Mouse (Mus musculus) 3T3-L1 (cell line): ENCODE measurements around the gene Jade2.

Source experiments
- DNase-seq: peaks from one replicate; pipeline ENCODE4 v3.0.0-alpha.2; 2015; ENCODE audit warnings: low read depth, low spot score

Jade2 gene

GRCm38 (mm10) chr11:51835598-51835997 is 21.9 kb downstream of the Jade2 start:
- DNase-seq: no peak

- DNase-seq: no peak
These were observed 23.4 kb downstream of the Jade2 start for GRCm38 (mm10) chr11:51834067-51834411.

DNA sequence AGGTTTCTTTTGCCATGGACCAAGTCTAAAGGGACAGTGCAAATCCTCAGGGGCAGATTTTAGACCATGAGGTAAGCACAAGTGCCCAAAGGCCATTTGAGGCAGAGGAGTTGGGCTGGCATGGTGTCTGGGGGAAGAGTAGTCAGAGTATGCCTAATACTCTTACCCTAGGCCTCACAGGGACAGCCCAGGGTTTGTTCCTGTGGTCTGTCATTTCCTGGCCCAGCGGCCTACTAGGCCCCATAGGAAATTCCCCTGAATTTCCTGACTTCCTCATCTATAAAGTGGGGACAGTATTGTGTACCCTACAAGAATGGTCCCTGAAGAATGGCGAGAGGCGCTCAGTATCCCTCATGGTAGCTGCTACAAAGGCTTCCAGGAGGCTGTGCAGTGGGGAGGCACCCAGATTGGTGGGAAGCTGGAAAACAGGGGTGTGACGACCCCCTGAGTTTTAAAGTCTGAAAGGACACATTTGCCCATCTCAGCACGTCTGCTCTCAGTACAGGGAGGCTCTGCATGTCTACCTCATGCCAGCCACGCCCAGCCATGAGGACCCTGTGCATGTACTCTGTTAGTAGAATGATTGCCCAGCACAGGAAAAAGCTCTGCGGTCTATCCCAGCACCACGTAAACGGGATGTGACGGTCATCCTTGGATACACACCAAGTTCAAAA is 23.9 kb downstream of the Jade2 start:
- DNase-seq: no peak

- no peak for DNase-seq
These were observed 24.5 kb downstream of the Jade2 start for GRCm38 (mm10) chr11:51832992-51833391.

DNA sequence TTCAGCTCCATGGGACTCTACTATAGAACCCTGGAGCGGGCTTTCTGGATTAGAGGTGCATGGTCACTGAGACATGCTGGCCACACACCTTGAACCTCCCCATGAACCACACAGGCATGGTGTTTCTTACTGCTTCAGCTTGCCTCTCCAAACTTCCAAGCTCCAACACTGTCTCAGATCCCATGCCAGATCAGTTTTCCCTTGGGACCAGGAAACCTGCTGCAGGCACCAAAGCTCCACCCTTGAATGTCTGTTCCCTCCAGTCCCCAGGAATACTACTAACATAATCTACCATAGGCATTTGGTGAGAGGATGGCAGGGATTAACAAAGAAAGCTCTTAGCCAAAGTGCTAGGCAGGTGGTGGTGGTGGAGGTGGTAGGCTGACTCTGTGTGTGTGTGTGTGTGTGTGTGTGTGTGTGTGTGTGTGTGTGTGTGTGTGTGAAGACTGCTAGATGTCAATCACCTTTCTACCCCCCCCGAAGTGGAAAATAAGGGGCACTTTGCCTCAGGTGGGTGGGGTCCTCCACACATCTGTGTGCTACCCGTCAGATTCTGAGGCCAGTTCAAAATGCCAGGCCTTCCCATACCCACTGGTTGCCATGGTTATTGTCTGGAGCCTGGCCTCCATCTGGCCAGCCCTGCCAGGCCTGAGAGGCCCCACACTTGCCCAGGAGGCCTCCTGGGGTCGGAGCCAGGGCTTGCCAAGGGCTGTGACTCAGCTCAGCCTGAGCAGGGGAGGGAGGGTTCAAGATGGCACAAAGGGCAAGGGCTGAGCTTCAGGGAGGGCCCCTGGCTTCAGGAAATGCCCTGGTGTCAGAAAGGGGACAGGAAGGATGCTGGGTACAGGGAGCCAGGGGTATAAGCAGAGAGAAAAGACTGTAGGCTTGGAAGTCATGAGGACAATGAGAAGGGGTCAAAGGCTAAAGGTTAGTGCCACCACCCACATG is 25.2 kb downstream of the Jade2 start:
- peak; percentile 63 for DNase-seq

- DNase-seq: no peak
These were observed 32.5 kb downstream of the Jade2 start for GRCm38 (mm10) chr11:51824867-51825424.

- no peak for DNase-seq
These were observed 33.3 kb downstream of the Jade2 start for GRCm38 (mm10) chr11:51823963-51824753.

- DNase-seq: no peak
These were observed 34.2 kb downstream of the Jade2 start for GRCm38 (mm10) chr11:51823271-51823670.

DNA sequence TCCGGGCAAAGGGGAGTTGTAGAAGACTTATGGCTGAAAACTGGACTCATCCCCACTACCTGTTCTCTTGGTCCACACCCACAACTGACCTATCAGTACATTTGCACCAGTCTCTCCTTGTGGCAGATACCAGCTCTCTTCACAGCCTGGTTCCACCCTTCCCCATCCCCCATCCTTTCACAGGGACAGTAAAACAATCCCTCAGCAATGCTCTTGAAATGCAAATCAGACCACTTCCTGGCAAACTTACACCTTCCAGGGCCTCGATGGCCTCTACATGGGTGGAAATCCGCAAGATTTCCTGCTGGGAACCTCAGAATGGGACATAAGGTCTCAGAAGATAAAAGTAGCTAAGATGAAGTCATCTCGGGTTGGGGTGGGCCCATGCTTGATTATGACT is 34.7 kb downstream of the Jade2 start:
- no peak for DNase-seq

- peak; percentile 83 for DNase-seq
These were observed 36.6 kb downstream of the Jade2 start for GRCm38 (mm10) chr11:51820861-51821260.

DNA sequence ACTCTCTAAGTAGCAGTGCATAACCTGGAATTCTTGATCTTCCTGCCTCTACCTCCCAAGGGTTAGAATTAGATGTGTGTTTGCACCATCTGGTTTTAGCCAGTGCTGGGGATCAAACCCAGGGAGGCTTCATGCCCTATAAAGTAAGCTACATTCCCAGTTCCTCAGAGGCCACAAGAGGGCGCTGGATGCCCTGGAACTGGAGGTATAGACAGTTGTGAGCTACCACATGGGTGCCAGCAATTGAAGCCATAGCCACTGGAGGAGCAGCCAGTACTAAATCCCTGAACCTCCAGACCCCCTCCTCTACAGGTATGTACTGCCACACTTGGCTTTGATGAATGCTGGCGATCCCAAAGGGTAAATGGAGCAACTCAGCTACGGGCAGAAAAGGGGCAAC is 37.5 kb downstream of the Jade2 start:
- DNase-seq: peak; percentile 69

DNA sequence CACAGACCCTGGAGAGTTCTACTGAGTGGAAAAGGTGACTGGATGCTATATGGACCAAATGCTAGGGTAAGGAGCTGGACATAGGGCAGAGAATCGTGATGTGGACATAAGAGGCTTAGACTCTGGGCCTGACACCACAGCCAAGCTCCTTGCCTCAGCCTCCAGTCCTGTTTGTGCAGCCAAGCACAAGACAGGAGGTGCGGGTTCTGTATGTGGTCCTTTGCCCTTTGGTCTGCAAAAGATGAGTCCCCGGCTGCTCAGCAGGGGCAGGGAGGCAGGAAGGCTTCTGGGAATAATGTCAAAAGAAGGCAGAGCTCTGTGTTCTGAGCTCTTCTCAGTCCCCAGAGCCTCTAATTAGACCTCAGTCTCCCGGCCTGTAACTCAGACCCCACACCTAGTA is 38.6 kb downstream of the Jade2 start:
- DNase-seq: no peak

- DNase-seq: peak; percentile 91
These were observed 39.7 kb downstream of the Jade2 start for GRCm38 (mm10) chr11:51817756-51818155.

DNA sequence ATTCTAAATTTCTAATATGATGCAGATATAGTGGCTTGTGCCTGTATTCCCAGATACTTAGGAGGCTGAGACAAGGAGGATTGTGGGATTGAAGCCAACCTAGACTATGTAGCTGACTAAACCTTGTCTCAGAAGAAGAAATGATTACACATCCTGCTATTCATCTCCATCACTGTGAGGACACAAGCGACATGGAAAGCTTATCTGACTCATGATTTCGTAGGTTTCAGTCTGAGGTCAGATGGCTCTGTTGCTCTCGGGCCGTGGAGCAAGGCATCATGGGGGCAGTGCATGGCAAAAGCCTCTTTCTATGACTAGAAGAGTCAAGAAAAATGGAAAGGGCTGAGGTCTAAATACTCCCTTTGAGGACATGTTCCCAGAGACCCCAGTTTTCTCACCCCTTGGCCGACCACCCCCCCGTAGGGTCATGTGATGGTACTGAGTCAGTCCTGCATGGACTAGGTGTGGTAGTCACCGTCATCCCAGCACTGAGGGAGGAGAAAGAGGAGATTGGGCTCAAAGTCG is 45.4 kb downstream of the Jade2 start:
- peak; percentile 32 for DNase-seq

- peak; percentile 23 for DNase-seq
These were observed 46.2 kb downstream of the Jade2 start for GRCm38 (mm10) chr11:51811230-51811629.

DNA sequence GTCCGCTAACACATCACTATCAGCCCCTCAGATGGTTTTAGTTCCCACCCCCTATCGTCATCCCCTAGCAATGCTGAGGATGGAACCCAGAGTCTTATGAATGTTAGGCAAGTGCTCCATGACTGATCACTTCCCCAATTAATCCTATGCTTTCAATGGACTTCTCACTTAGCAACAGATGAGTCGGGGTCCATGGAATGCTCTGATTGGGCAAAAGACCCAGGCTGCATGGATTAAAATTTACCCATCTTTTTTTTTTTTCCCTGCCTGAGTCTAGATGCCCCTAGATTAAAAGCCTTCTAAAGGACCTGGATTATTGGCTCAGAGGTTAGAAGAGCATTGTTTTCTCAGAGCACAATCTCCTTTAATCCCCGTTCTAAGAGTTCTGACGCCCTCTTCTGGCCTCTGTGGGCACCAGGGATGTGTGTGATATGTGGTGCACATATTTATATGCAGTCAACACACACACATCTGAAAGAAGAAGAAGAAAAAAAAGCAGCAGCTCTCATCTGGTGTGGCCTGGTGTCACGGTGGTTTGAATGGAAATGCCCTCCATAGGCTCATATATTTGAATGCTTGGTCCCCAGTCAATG is 47.7 kb downstream of the Jade2 start:
- DNase-seq: peak; percentile 57

- peak; percentile 20 for DNase-seq
These were observed 50.2 kb downstream of the Jade2 start for GRCm38 (mm10) chr11:51807108-51807879.

DNA sequence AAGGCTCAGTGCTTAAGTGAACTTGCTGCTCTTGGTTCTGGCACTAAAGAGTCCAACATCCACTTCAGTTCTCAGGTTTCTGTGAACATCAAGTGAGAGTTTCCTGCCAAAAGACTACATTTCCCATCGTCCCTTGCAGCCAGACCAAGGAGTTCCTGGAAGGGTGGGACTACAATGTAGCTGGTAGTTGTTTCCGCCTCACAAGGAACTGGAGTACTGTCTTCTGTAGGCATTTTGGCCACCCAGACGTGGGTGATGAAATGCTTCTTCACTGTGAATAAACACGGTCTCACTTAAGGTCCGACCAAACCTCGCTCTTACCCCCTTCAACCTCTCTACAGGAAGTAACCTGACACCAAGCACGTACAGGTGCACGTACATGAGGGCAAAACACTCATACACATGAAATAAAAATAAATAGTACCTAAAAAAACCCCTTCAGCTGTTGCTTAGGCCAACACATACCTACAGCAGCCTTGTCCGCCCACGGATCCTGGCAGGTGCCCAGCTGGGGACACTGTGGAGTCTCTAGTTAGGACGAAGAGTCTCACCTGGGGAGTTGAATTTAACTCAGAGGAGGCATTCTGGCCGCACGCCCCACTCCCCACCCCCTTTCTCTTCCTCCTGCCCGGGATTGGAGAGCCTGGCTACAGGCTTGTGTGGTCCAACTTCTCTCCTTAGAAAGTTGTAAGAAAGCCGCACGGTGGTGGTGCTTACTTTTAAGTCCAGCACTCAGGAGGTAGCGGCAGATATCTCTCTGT is 52.1 kb downstream of the Jade2 start:
- DNase-seq: peak; percentile 74

DNA sequence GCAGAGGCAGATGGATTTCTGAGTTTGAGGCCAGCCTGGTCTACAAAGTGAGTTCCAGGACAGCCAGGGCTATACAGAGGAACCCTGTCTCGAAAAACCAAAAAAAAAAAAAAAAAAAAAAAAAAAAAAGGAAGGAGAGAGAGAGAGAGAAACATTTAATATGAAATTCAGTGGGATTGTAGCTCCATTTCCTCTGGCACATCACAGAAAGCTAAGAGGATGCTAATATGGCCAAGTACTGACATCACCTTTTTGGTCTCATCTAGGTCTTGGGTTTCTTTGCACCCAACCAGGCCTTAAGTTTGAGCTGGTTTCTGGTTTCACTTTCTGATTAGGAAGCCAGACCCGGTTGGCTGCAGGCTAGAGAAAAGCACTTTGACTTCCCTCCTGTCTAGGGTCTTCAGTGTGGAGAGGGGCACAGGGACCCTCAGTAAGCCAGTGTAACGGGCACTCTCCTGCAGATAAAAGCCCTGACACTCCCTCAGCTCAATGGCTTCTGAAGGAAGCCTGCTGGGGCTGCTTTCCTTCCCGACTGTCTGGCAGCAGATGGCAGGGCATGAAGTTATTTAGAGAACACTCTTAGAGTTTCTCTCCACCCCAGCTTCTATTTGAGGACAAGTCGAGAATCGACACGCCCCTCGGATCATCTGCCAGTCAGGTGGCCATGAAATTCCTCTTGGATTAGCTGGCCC is 56.7 kb downstream of the Jade2 start:
- DNase-seq: peak; percentile 46
